Mouse (Mus musculus) megakaryocyte progenitor cell, adult 5-6 weeks (primary cell): ENCODE results near the gene Drd3. TPM values are rescaled to one million over a fixed set of nuclear protein-coding genes. Genes with fewer than 3 reads are reported as not detected.

Experiments used
- ATAC-seq: replicated peaks from 2 replicates; pipeline ENCODE4 v1.8.0; 2016; ENCODE audit warnings: mild to moderate bottlenecking, moderate TSS enrichment, inconsistent platforms; ENCODE audit not compliant: poor library complexity
- total RNA-seq, 2 experiments: library from RNA; stranded (forward) in 1 of 2; stranded (reverse) in 1 of 2; fragments of 157-497, 149-512 nt in 1 of 2; fragments of 200-1000 nt in 1 of 2; gene quantifications; 2 replicates each; pipeline versions ENCODE4 v1.2.3 to v1.2.4; 2015 to 2017

Gene Drd3
- total RNA-seq, 2 experiments from 2014 or later = not detected

DNA sequence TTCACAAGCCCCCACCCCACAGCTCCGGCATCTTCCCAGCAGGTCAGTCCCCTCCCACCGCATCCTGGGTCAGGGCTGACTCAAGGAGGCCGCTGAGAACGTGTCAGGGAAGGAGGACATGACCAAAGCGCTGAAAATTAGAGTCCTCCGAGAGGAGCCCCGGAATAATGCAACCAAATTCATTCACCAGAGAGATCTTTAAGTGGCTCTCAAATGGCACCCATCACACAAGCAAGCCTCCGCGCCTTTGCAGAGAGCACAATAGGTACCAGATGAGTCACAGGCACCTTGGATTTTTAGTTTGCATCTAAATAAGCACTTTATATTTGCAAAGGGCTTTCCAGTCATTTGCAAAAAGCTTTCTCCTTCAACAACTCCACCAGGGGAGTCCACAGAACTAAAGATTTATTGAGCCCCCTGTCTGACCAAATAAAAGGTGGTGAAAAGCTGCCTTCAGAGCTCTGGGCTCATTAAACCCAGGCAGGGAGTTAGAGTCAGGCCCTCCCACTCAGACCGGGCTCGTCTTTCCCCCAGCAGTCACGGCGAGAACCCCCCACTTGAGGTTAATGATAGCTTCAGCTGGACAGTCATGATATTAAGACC lies 46.4 kb downstream of the Drd3 start:
- no peak for ATAC-seq

DNA sequence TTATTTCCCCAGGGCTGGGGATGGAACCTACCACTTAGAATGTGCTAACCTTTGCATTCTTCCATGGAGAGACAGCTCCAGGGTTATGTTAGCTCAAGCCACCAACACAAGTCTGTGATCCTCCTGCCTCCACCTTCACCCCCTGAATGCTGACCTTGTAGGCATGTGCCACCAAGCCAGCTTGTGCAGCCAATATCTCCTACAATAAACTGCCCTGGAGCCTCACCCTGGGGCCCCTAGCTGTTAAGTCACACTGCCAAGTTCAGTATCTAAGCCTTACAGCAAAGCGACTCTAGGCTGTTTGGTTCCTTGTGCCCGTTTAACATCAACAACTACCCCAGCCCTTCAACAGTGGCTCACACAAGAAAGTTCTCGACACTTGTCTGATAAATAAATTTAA lies 47.3 kb downstream of the Drd3 start:
- ATAC-seq = no peak

DNA sequence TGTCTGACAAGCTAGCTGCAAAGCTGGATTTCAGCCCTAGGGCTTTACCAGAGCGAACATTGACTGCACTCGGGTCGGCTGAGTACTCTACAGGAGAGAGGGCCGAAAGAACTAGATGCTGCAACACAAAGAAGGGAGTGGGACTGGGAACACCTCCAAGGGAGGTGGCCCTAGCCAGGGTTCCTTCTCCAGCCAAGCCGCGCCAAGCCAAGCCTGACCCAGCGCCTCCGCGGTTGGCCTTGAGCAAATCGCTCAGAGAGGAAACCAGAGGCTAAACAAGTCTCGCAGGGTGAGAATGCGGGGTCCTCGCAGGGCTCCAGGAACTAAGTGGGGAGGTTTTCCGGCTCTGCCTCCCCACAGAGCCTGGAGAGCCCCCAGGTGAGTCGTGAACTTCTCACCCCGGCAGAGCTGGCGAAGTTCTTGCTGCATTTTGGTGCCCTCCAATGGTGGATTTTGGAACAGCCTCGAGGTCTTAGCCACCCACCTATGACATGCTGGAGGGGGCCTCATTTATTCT lies 48.0 kb downstream of the Drd3 start:
- peak; percentile 95 for ATAC-seq

DNA sequence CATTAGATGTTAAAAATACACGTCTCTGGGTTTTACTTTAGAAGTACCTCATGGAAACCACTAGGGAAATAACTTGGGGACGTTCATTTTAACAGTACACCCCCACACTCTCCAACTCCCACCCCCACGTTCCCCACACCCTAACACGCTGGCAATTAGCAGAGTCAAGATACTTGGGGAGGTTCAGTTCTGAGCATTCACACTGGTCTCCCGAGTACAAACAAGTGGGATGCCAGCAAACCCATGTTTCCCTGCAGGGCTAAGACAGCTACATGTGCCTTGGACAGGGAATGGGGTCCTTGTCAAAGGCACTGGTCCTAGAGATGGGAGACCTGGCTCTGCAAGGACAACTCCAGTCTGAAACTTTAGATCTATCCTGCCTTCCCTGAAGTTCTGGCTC lies 48.6 kb downstream of the Drd3 start:
- ATAC-seq = no peak

- no peak for ATAC-seq
Measured at GRCm38 (mm10) chr16:43804364-43804763, 50.5 kb downstream of the Drd3 start.

DNA sequence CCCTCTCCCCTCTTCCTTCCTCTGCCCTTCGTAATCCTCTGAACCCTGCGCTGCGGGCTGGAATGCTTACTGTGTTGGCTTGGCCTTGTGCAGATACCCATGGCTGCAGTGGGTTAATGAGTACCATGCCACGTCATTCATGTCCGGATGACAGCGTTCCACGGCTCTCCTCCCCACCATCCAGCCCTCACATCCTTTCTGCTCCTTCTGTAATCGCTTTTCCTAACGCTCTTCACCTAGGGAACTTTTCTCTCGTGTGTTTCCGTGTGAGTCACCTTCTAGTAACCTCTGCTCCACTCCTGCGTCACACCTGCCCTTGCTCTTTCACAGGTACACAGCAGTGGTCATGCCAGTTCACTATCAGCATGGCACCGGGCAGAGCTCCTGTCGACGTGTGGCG lies 53.2 kb downstream of the Drd3 start:
- ATAC-seq = no peak

GRCm38 (mm10) chr16:43809429-43809828 lies 55.6 kb downstream of the Drd3 start:
- ATAC-seq = no peak

- peak; percentile 68 for ATAC-seq
Measured at GRCm38 (mm10) chr16:43811402-43811801, 57.6 kb downstream of the Drd3 start.

DNA sequence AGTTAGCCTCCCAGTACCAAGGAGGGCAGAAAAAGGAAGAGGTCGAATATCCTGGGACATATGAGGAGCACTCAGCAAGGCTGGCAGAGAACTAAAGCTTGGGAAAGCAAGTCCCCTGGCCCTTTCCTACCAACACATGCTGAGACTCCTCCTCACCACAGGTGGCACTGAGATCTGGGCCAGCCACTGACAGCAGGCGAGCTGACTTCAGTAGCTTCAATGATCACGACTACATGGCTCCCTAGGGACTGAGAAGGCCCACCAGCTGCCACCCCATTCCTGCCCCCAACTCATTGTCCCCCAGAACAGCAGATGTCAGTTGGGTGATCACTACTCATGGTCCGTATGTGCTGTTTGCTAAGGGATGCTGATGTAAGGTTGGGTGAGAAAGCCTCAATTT lies 60.8 kb downstream of the Drd3 start:
- ATAC-seq = no peak

GRCm38 (mm10) chr16:43816321-43816720 lies 62.5 kb downstream of the Drd3 start:
- no peak for ATAC-seq

DNA sequence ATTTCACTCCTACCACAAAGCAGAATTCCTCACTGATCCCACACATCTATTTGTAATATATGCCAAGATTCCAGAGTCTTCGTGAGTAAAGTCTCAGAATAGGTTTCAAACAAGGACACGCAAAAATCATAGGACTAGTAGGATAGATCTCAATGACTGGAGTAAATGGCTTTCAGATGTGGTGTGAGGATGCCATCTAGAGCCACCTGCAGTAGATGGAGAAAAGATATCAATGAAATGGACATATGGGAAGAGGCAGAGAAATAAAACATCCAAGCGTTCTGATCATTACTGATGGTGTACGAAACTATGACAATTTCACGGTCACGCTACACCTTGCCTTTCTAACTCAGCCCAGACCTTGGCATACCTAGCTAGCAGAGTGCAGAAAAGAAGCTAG lies 64.6 kb downstream of the Drd3 start:
- no peak for ATAC-seq

DNA sequence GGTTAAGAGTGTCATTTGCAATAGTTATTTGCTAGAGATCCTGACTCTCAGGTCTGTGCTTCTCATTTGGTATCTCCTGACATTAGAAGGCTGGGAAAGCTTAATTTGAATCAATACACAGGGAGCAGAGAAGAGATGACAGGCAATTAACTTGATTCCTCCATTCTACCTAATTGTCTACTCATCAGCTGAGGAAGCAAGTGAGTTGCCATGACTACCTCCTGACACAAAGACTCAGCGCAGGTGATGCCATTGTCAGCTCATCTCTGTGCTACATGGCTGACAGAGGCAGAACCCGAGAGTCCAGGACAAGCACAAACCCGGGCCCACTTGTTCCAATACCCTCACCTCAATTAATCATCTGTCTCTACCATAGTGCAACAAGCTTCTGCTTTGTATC lies 73.7 kb downstream of the Drd3 start:
- no peak for ATAC-seq

GRCm38 (mm10) chr16:43831957-43832356 lies 78.1 kb downstream of the Drd3 start:
- peak; percentile 54 for ATAC-seq

- ATAC-seq = no peak
Measured at GRCm38 (mm10) chr16:43841236-43841635, 87.4 kb downstream of the Drd3 start.

GRCm38 (mm10) chr16:43849839-43850238 lies 96.0 kb downstream of the Drd3 start:
- ATAC-seq = no peak

GRCm38 (mm10) chr16:43858941-43859476 lies 105.2 kb downstream of the Drd3 start:
- ATAC-seq = no peak

DNA sequence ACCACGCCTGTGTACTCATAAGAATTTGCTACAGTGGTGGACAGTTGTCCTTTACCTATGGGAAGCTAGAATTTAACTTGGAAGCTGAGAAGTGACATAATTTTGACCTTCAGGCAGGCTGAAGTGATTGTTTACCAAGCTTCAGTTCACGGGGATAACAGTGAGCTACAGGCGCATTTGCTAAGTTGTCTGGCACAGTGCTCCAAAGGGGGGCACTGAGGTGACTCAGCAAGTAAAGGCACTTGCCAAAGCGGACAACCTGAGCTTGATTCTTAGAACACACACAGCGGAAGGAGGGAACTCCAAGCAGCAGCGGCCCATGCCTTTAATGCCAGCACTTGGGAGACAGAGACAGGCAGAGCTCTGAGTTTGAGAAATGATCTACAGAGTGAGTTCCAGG lies 106.8 kb downstream of the Drd3 start:
- no peak for ATAC-seq

DNA sequence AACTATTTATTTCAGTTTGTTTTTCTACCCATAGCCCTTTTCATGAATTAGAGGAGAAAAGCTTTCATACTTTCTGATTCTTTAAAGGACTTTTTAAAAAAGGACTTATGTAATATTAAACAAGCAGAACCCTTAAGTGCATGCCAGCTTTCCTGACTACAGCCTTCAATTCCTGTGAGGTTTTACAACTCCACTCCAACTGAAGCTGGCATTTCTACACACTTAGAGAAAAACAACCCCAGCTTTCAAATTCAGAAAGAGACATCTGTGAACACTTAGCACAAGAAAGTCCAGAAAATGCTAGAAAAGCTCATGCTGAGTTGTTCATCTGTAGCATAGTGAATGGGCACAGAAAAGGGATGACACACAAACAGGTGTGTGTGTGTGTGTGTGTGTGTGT lies 116.0 kb downstream of the Drd3 start:
- ATAC-seq = no peak

- ATAC-seq = no peak
Measured at GRCm38 (mm10) chr16:43871419-43871818, 117.6 kb downstream of the Drd3 start.
